Mouse (Mus musculus) heart, embryonic 14.5 days (tissue): Measurements from ENCODE around the gene Nr5a2. TPM values are rescaled to one million over a fixed set of nuclear protein-coding genes. Genes with fewer than 3 reads are reported as not detected.
A peak's percentile ranks its signal among the peaks of the same experiment; 100 is the strongest.

Experiments used
- ATAC-seq: fragments of 200-750 bp; cut with Nextera tagmentation; 2 replicates; pipeline ENCODE4 v1.8.0; 2017; ENCODE audit warnings: low read depth, moderate TSS enrichment; ENCODE audit not compliant: insufficient number of reproducible peaks, insufficient read depth, low FRiP score
- H3K27ac ChIP-seq, 2 experiments: fragments of 200-500 bp in 1 of 2; fragments of 300-500 bp in 1 of 2; sonication (generic) in 1 of 2; replicated peaks in 1 of 2; 2 replicates each; pipeline ENCODE4 v1.5.1; 2012 to 2014; ENCODE audit warnings: low read depth in 2 of 2, low read length in 2 of 2, control low read depth in 1 of 2, mild to moderate bottlenecking in 1 of 2, mixed read lengths in 1 of 2; ENCODE audit not compliant: control insufficient read depth in 1 of 2, insufficient read depth in 1 of 2
- H3K27me3 ChIP-seq: fragments of 300-500 bp; sonication (generic); 2 replicates; pipeline ENCODE4 v1.6.1; 2014; ENCODE audit warnings: mild to moderate bottlenecking, low read length, control low read depth; ENCODE audit not compliant: control insufficient read depth, insufficient read depth
- H3K36me3 ChIP-seq: fragments of 300-500 bp; sonication (generic); 2 replicates; pipeline ENCODE4 v1.6.1; 2014; ENCODE audit warnings: mild to moderate bottlenecking, control low read depth, low read length, mixed read lengths; ENCODE audit not compliant: control insufficient read depth, insufficient read depth
- H3K4me1 ChIP-seq, 2 experiments: fragments of 200-500 bp in 1 of 2; fragments of 300-500 bp in 1 of 2; sonication (generic) in 1 of 2; 2 replicates each; pipeline ENCODE4 v1.6.1; 2012 to 2014; ENCODE audit warnings: low read length in 2 of 2, control low read depth in 1 of 2, mixed read lengths in 1 of 2; ENCODE audit not compliant: control insufficient read depth in 2 of 2, insufficient read depth in 2 of 2
- H3K4me2 ChIP-seq: fragments of 300-500 bp; sonication (generic); 2 replicates; pipeline ENCODE4 v1.6.1; 2014; ENCODE audit warnings: mild to moderate bottlenecking, low read length
- H3K4me3 ChIP-seq, 2 experiments: fragments of 200-500 bp in 1 of 2; fragments of 300-500 bp in 1 of 2; sonication (generic) in 1 of 2; 2 replicates each; pipeline ENCODE4 v1.5.1; 2012 to 2014; ENCODE audit warnings: low read length in 2 of 2, mild to moderate bottlenecking in 2 of 2, control low read depth in 1 of 2, low read depth in 1 of 2, moderate library complexity in 1 of 2; ENCODE audit not compliant: control insufficient read depth in 1 of 2, insufficient read depth in 1 of 2
- H3K9ac ChIP-seq: fragments of 300-500 bp; sonication (generic); 2 replicates; pipeline ENCODE4 v1.6.1; 2014; ENCODE audit warnings: mild to moderate bottlenecking, low read length
- H3K9me3 ChIP-seq: fragments of 300-500 bp; sonication (generic); 2 replicates; pipeline ENCODE4 v1.6.1; 2016; ENCODE audit warnings: low read length, control low read depth; ENCODE audit not compliant: control insufficient read depth
- WGBS: fragments of 180-500 bp; shearing (Covaris S2); extraction: QIAGEN DNeasy Blood & Tissue Kit; methylation state at CpG from one replicate; pipeline ENCODE4 v1.1.7; 2014; 5-methylcytosine and 5-hydroxymethylcytosine counted together
- polyA plus RNA-seq: library from polyadenylated mRNA; unstranded; fragments of >200 nt; fragmentation: Nextera tagmentation; extraction: Ambion mirVana; gene quantifications from 2 replicates; pipeline ENCODE4 v1.2.1, GENCODE M21; 2014

The Nr5a2 gene
- polyA plus RNA-seq, 1 experiment from 2014 or later = 0.38 TPM

DNA sequence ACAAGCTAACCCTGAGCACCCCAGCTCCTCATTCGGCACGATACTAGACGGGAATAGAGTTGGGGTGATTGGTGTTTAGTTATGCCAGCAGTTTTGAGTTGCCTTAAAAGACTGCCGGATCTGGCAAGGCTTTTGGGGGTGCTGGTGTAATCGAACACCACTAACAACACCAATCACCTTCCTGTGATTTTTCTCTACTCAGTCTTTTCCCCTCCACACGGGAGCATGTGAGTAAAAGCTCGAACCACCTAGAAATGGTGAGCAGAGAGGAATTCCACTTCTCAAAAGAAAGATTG lies 12.2 kb downstream of the Nr5a2 start:
- Histone ChIP-seq H3K4me2 (peak overlapping the region; percentile 77), H3K9ac (peak overlapping the region; percentile 54; the same call in 1 of the 2 replicates), H3K9me3 (0 out of 2 replicates have a peak, but pooled peaks cover 3% of the 10 kb centered on the region), H3K27ac (no peak overlapping the region), H3K4me1 (peaks cover 9 to 27% of the 10 kb centered on the region in 2 experiments), H3K4me3 (peak overlapping the region; percentile 47 to 52), H3K27me3 (peaks cover 82% of the 10 kb centered on the region), H3K36me3 (no peaks in the 10 kb centered on the region)
- ATAC-seq = no peak
- WGBS = 1% methylated on average over 7 of the region's 7 CpGs

DNA sequence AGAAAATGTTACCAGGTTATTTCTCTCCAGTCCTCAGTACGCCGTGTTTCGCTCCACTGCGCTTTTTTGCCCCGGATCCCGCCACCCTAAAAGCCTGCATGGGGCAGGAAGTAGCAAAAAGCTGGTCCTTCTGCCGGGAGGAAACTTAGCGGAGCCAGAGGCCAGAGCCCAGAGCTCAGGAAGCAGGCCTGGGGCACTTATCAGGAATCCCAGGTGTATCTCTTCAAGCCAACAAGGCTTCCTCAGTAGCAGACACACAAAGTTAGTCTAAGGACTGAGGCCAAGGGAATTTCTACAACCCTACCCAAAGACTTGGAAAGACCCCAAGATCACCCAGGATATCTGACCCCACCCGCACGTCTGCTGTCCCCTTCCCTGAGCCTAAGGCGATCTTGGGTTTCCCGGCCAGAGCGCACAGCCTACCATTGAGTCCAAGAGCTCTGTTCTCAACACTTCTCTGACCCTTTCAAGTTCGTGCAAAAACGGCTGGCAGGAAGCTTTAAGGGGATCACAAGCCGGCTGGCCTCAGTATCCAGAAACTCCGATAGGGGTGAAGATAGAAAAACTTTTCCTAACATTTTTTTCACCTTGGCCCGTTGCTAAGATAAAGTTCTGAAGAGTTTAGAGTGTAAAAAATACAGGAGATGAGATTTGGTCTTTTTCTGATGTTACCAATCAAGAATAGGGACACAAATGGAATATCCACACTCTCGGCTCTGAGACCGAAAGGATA lies 12.7 kb downstream of the Nr5a2 start:
- Histone ChIP-seq H3K9ac (peak overlapping the region; percentile 12; the same call in 1 of the 2 replicates), H3K36me3 (no peaks in the 10 kb centered on the region), H3K4me2 (peak overlapping the region; percentile 77), H3K27me3 (peaks cover 79% of the 10 kb centered on the region), H3K9me3 (0 out of 2 replicates have a peak, but pooled peaks cover 3% of the 10 kb centered on the region), H3K4me1 (peaks cover 9 to 24% of the 10 kb centered on the region in 2 experiments), H3K4me3 (peak overlapping the region; percentile 47 to 52), H3K27ac (no peak overlapping the region)
- WGBS = 3% methylated on average over 20 of the region's 20 CpGs
- no peak for ATAC-seq

DNA sequence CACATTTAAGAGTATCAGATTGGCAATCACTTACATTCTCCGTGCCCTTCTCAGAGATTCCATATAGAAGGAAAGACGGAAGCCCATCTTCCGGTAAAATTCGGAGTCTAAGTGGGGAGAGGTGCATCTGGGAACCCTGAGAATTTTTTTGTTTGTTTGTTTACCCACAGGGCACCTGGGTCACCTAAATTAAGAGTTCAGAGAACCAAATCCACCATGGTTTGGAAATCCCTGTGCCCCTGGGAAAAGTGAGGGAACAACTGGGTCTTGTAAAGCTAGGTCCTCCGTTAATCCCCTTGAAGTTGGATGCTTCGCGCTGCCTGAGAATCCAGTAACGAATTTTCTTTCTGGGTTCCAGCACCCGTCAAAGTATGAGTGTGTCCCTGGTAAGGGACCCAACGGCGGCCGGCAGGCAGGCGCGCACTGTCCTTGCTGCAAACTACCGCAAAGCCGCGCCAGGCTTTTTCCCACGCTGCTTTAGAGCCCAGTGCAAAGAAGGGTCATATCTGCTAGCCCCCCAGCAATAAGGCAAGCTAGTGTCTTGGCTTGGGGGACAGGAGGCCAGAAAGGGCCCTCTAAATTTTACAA lies 13.3 kb downstream of the Nr5a2 start:
- Histone ChIP-seq H3K4me2 (peak overlapping the region; percentile 77), H3K4me3 (peak overlapping the region; percentile 17 to 52; a peak in 3 of 4 replicates), H3K9ac (peak overlapping the region; percentile 12; the same call in 1 of the 2 replicates), H3K27ac (no peak overlapping the region), H3K9me3 (0 out of 2 replicates have a peak, but pooled peaks cover 3% of the 10 kb centered on the region), H3K36me3 (no peaks in the 10 kb centered on the region), H3K4me1 (peaks cover 3 to 18% of the 10 kb centered on the region in 2 experiments; a peak in 3 of 4 replicates), H3K27me3 (peaks cover 76% of the 10 kb centered on the region)
- WGBS = 1% methylated on average over 18 of the region's 18 CpGs
- no peak for ATAC-seq

GRCm38 (mm10) chr1:136946404-136946803 lies 13.8 kb downstream of the Nr5a2 start:
- H3K9me3 ChIP-seq = 0 out of 2 replicates have a peak, but pooled peaks cover under 1% of the 10 kb centered on the region
- H3K4me2 ChIP-seq = peak overlapping the region; percentile 77
- H3K4me1 ChIP-seq = peaks cover 3 to 18% of the 10 kb centered on the region in 2 experiments; a peak in 3 of 4 replicates
- no peaks in the 10 kb centered on the region for H3K36me3 ChIP-seq
- H3K27me3 ChIP-seq = peaks cover 71% of the 10 kb centered on the region
- H3K4me3 ChIP-seq = peak overlapping the region in 1 of 2 experiments; percentile 52; a peak in 1 of 4 replicates
- H3K9ac ChIP-seq = no peak overlapping the region
- no peak for ATAC-seq
- no peak overlapping the region for H3K27ac ChIP-seq
- 4% methylated on average over 8 of the region's 8 CpGs for WGBS

GRCm38 (mm10) chr1:136945876-136946275 lies 14.4 kb downstream of the Nr5a2 start:
- Histone ChIP-seq H3K4me2 (peak overlapping the region; percentile 77), H3K4me1 (peaks cover 3 to 18% of the 10 kb centered on the region in 2 experiments; a peak in 3 of 4 replicates), H3K27ac (no peak overlapping the region), H3K27me3 (peaks cover 66% of the 10 kb centered on the region), H3K9ac (no peak overlapping the region), H3K4me3 (0 out of 4 replicates have a peak overlapping the region, but pooled peaks of 1 of the 2 experiments have one; percentile 52), H3K9me3 (no peaks in the 10 kb centered on the region), H3K36me3 (no peaks in the 10 kb centered on the region)
- 3% methylated on average over 10 of the region's 10 CpGs for WGBS
- no peak for ATAC-seq

DNA sequence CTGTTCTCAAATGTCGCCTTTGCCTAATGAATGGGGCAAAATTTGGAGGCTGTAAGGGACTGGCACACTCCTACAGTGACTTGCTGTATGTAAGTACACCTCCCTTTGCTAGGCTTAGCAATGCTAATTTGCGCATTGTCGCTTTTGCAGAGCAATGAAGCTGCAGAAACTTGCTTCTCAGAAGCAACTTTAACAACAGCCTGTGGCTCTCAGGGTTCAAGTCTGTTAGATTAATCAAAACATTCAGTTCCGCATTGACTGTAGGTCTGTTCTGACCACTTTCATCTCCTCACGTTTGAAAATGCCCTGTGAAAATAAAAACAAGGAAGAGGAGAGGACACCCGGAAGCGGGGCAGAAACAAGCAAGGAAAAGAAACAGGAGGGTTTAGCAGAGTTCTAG lies 14.8 kb downstream of the Nr5a2 start:
- 19% methylated on average over 7 of the region's 7 CpGs for WGBS
- no peak for ATAC-seq
- peaks cover 62% of the 10 kb centered on the region for H3K27me3 ChIP-seq
- 0 out of 4 replicates have a peak overlapping the region, but pooled peaks of 1 of the 2 experiments have one; percentile 52 for H3K4me3 ChIP-seq
- H3K27ac ChIP-seq = no peak overlapping the region
- no peak overlapping the region for H3K9ac ChIP-seq
- peak overlapping the region; percentile 77 for H3K4me2 ChIP-seq
- H3K9me3 ChIP-seq = no peaks in the 10 kb centered on the region
- peaks cover 3 to 18% of the 10 kb centered on the region in 2 experiments; a peak in 3 of 4 replicates for H3K4me1 ChIP-seq
- no peaks in the 10 kb centered on the region for H3K36me3 ChIP-seq

GRCm38 (mm10) chr1:136940603-136941002 lies 19.6 kb downstream of the Nr5a2 start:
- peaks cover 24% of the 10 kb centered on the region for H3K27me3 ChIP-seq
- 79% methylated on average over 5 of the region's 5 CpGs for WGBS
- H3K27ac ChIP-seq = no peak overlapping the region
- no peak for ATAC-seq
- no peak overlapping the region for H3K4me3 ChIP-seq
- no peaks in the 10 kb centered on the region for H3K36me3 ChIP-seq
- H3K9me3 ChIP-seq = no peaks in the 10 kb centered on the region
- H3K4me2 ChIP-seq = no peak overlapping the region
- no peak overlapping the region for H3K9ac ChIP-seq
- no peaks in the 10 kb centered on the region for H3K4me1 ChIP-seq
